Mouse (Mus musculus): ENCODE measurements around the gene Abracl. TPM values are rescaled to one million over a fixed set of nuclear protein-coding genes. Genes with fewer than 3 reads are reported as not detected.

The Abracl gene
- total and polyA plus RNA-seq, 3 experiments, result 100 to 110 TPM; not detected in 1

- DNase-seq (ENCODE audit: low read depth, low spot score), result no peak
- peaks cover 12 to 18% of the 10 kb centered on the region in 2 experiments for H3K4me1 ChIP-seq (ENCODE audit: control insufficient read depth in 1 of 2, insufficient read depth in 2 of 2, low read length in 2 of 2)
- TF ChIP-seq TAL1 (IDR thresholded peaks at IDR 0.05; ENCODE audit: low read length) (no peak), EP300 (IDR thresholded peaks at IDR 0.05; ENCODE audit: low read depth in 1 of 2, low read length in 2 of 2) (no peak), ZNF384 (IDR thresholded peaks at IDR 0.05; ENCODE audit: low read depth, low read length) (no peak), POLR2A (IDR thresholded peaks at IDR 0.05; ENCODE audit: control insufficient read depth in 1 of 2, insufficient read depth in 1 of 2, low read depth in 1 of 2, low read length in 2 of 2, poor library complexity in 1 of 2) (no peak), MAX (IDR thresholded peaks at IDR 0.05; ENCODE audit: low read length) (no peak)
- H3K9ac ChIP-seq (ENCODE audit: control insufficient read depth, low read depth, low read length, poor library complexity, severe bottlenecking), result no peak overlapping the region
- H3K27ac ChIP-seq (ENCODE audit: control insufficient read depth, low read depth, low read length), result no peak overlapping the region
- H3K4me3 ChIP-seq (ENCODE audit: control insufficient read depth in 1 of 2, insufficient read depth in 1 of 2, low read depth in 2 of 2, low read length in 2 of 2), result no peak overlapping the region
- no peaks in the 10 kb centered on the region for H3K27me3 ChIP-seq (ENCODE audit: control insufficient read depth in 1 of 2, insufficient read depth in 2 of 2, low read length in 2 of 2)
- H3K79me2 ChIP-seq (ENCODE audit: control insufficient read depth, insufficient read depth, low read length, poor library complexity), result peaks cover 53% of the 10 kb centered on the region
- no peaks in the 10 kb centered on the region for H3K9me3 ChIP-seq (replicated peaks; ENCODE audit: insufficient read depth, low read length)
- H3K36me3 ChIP-seq (ENCODE audit: control insufficient read depth in 1 of 2, insufficient read depth in 2 of 2, low read length in 2 of 2), result peaks cover 0 to 28% of the 10 kb centered on the region in 2 experiments; a peak in 2 of 4 replicates
Measured at GRCm38 (mm10) chr10:18067761-18068446, 44.8 kb upstream of the Abracl start.

DNA sequence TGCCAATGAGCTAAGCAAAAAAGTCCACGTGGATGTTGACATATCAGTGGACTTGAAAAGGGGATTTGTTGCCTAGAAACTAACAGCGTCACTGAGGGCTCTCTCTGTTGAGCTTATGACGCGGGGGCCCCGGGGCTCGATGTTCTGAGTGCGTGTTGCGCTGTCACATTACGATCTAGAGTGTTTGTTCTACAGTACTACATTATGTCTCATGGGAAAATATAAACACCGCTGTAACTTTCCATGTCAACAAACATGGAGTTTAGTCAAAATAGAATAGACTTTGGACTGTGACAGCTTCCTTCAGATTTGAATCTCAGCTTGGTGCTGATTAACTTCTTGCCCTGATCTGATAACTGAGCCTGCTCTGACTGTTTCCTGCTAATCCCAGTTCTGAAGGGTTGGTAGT, 42.9 kb upstream of the Abracl start:
- no peaks in the 10 kb centered on the region for H3K9me3 ChIP-seq (replicated peaks; ENCODE audit: insufficient read depth, low read length)
- H3K4me3 ChIP-seq (ENCODE audit: control insufficient read depth in 1 of 2, insufficient read depth in 1 of 2, low read depth in 2 of 2, low read length in 2 of 2), result no peak overlapping the region
- DNase-seq (ENCODE audit: low read depth, low spot score), result no peak
- H3K4me1 ChIP-seq (ENCODE audit: control insufficient read depth in 1 of 2, insufficient read depth in 2 of 2, low read length in 2 of 2), result peaks cover 14 to 21% of the 10 kb centered on the region in 2 experiments
- H3K27me3 ChIP-seq (ENCODE audit: control insufficient read depth in 1 of 2, insufficient read depth in 2 of 2, low read length in 2 of 2), result no peaks in the 10 kb centered on the region
- peaks cover 0 to 29% of the 10 kb centered on the region in 2 experiments; a peak in 2 of 4 replicates for H3K36me3 ChIP-seq (ENCODE audit: control insufficient read depth in 1 of 2, insufficient read depth in 2 of 2, low read length in 2 of 2)
- H3K9ac ChIP-seq (ENCODE audit: control insufficient read depth, low read depth, low read length, poor library complexity, severe bottlenecking), result no peak overlapping the region
- no peak overlapping the region for H3K27ac ChIP-seq (ENCODE audit: control insufficient read depth, low read depth, low read length)
- H3K79me2 ChIP-seq (ENCODE audit: control insufficient read depth, insufficient read depth, low read length, poor library complexity), result peaks cover 56% of the 10 kb centered on the region
- no peak for TF ChIP-seq MAX (IDR thresholded peaks at IDR 0.05; ENCODE audit: low read length)
- no peak for TF ChIP-seq ELF1 (IDR thresholded peaks at IDR 0.05; ENCODE audit: low read depth, low read length)
- TF ChIP-seq RAD21 (IDR thresholded peaks at IDR 0.05; ENCODE audit: low read depth, low read length), result no peak
- no peak for TF ChIP-seq SMC3 (IDR thresholded peaks at IDR 0.05; ENCODE audit: low read depth, low read length)
- TF ChIP-seq TBP (IDR thresholded peaks at IDR 0.05; ENCODE audit: low read depth, low read length), result no peak
- TF ChIP-seq NRF1 (IDR thresholded peaks at IDR 0.05; ENCODE audit: insufficient read depth, low read depth, low read length, poor library complexity, severe bottlenecking), result no peak
- TF ChIP-seq ZMIZ1 (IDR thresholded peaks at IDR 0.05; ENCODE audit: low read depth, low read length), result no peak

DNA sequence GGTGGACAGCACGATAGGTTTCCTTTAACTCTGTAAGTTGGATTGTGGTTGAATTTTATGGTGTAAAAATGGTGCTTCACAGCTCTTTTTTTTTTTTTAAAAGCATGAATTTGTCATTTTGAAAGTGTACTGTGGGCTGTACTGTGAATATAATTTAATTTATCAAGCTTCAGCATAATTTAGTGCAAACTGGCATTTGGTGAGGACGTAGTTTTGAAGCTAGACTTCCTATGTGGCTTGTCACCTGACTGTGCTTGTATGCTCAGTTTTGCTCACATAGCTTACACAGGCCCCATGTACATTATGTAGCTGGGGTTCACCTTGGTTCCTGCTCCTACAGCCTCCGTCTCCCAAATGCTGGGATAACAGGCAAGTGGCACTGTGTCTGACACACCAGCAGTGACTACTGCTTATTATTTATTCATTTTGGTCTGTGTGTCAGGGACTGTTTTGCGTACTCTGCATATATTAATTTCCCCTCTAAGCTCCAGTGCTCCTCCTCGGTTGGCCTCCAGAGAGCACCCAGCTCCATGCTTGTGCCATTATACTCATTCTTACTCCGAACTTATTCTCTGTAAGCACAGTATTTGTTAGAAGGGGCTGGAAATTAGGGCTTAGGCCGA, 41.6 kb upstream of the Abracl start:
- TF ChIP-seq ETS1 (IDR thresholded peaks at IDR 0.05; ENCODE audit: low read depth, low read length), result no peak
- no peak for TF ChIP-seq ZC3H11A (IDR thresholded peaks at IDR 0.05; ENCODE audit: low read depth, low read length)
- no peak for TF ChIP-seq MEF2A (IDR thresholded peaks at IDR 0.05; ENCODE audit: extremely low read depth, insufficient replicate concordance, low read depth, low read length, poor library complexity, severe bottlenecking)
- TF ChIP-seq CHD1 (IDR thresholded peaks at IDR 0.05; ENCODE audit: low read depth, low read length), result no peak
- TF ChIP-seq POLR2AphosphoS2 (IDR thresholded peaks at IDR 0.05; ENCODE audit: low read length), result no peak
- no peak for TF ChIP-seq ZKSCAN1 (IDR thresholded peaks at IDR 0.05; ENCODE audit: low read depth, low read length)
- TF ChIP-seq MXI1 (IDR thresholded peaks at IDR 0.05; ENCODE audit: low read depth, low read length), result no peak
- TF ChIP-seq RCOR1 (IDR thresholded peaks at IDR 0.05; ENCODE audit: low read depth, low read length), result no peak
- Histone ChIP-seq H3K27ac (ENCODE audit: control insufficient read depth, low read depth, low read length) (no peak overlapping the region), H3K79me2 (ENCODE audit: control insufficient read depth, insufficient read depth, low read length, poor library complexity) (peaks cover 64% of the 10 kb centered on the region), H3K36me3 (ENCODE audit: control insufficient read depth in 1 of 2, insufficient read depth in 2 of 2, low read length in 2 of 2) (peaks cover 0 to 29% of the 10 kb centered on the region in 2 experiments; a peak in 2 of 4 replicates), H3K27me3 (ENCODE audit: control insufficient read depth in 1 of 2, insufficient read depth in 2 of 2, low read length in 2 of 2) (no peaks in the 10 kb centered on the region), H3K4me3 (ENCODE audit: control insufficient read depth in 1 of 2, insufficient read depth in 1 of 2, low read depth in 2 of 2, low read length in 2 of 2) (no peak overlapping the region), H3K9ac (ENCODE audit: control insufficient read depth, low read depth, low read length, poor library complexity, severe bottlenecking) (no peak overlapping the region), H3K4me1 (ENCODE audit: control insufficient read depth in 1 of 2, insufficient read depth in 2 of 2, low read length in 2 of 2) (peaks cover 9 to 22% of the 10 kb centered on the region in 2 experiments), H3K9me3 (replicated peaks; ENCODE audit: insufficient read depth, low read length) (no peaks in the 10 kb centered on the region)
- no peak for DNase-seq (ENCODE audit: low read depth, low spot score)

All from MEL (cell line).